Mouse (Mus musculus) heart, postnatal 0 days (tissue): ENCODE data around the gene Ccl17. TPM values are rescaled to one million over a fixed set of nuclear protein-coding genes. Genes with fewer than 3 reads are reported as not detected.

Experiments
- ATAC-seq: fragments of 200-750 bp; cut with Nextera tagmentation; 2 replicates; pipeline ENCODE4 v1.8.0; 2017; ENCODE audit warnings: low read depth, moderate number of reproducible peaks, moderate library complexity; ENCODE audit not compliant: insufficient read depth
- DNase-seq: peaks from one replicate; pipeline ENCODE4 v3.0.0-alpha.2; 2016; ENCODE audit warnings: low spot score
- H3K27ac ChIP-seq: fragments of 300-500 bp; sonication (generic); 2 replicates; pipeline ENCODE4 v1.5.1; 2014; ENCODE audit warnings: low read depth, mild to moderate bottlenecking
- H3K27me3 ChIP-seq: fragments of 300-500 bp; sonication (generic); 2 replicates; pipeline ENCODE4 v1.6.1; 2014; ENCODE audit warnings: low read length, mixed read lengths; ENCODE audit not compliant: control insufficient read depth, insufficient read depth
- H3K36me3 ChIP-seq: fragments of 300-500 bp; sonication (generic); replicated peaks from 2 replicates; pipeline ENCODE4 v1.6.1; 2014; ENCODE audit warnings: low read length, mixed read lengths; ENCODE audit not compliant: control insufficient read depth, insufficient read depth
- H3K4me1 ChIP-seq: fragments of 300-500 bp; sonication (generic); 2 replicates; pipeline ENCODE4 v1.6.1; 2014; ENCODE audit warnings: antibody characterized with exemption; ENCODE audit not compliant: control insufficient read depth, insufficient read depth
- H3K4me2 ChIP-seq: fragments of 300-500 bp; sonication (generic); 2 replicates; pipeline ENCODE4 v1.6.1; 2014; ENCODE audit warnings: low read depth, mild to moderate bottlenecking, low read length, moderate library complexity
- H3K4me3 ChIP-seq: fragments of 300-500 bp; sonication (generic); 2 replicates; pipeline ENCODE4 v1.5.1; 2014; ENCODE audit warnings: low read depth, low read length
- H3K9ac ChIP-seq: fragments of 300-500 bp; sonication (generic); replicated peaks from 2 replicates; pipeline ENCODE4 v1.6.1; 2014; ENCODE audit warnings: low read depth, low read length, mixed read lengths
- H3K9me3 ChIP-seq: fragments of 300-500 bp; sonication (generic); replicated peaks from 2 replicates; pipeline ENCODE4 v1.6.1; 2016; ENCODE audit warnings: low read length; ENCODE audit not compliant: control insufficient read depth
- CTCF ChIP-seq: IDR thresholded peaks from 2 replicates; pipeline ENCODE4 v1.5.1; 2016; ENCODE audit warnings: antibody characterized with exemption, control low read depth, low read depth
- EP300 ChIP-seq: IDR thresholded peaks from 2 replicates; pipeline ENCODE4 v1.6.1; 2016; ENCODE audit warnings: antibody characterized with exemption, low read depth
- WGBS: fragments of 180-500 bp; shearing (Covaris S2); extraction: QIAGEN DNeasy Blood & Tissue Kit; methylation state at CpG from one replicate; pipeline ENCODE4 v1.1.7; 2014; 5-methylcytosine and 5-hydroxymethylcytosine counted together
- polyA plus RNA-seq: library from polyadenylated mRNA; unstranded; fragments of >200 nt; fragmentation: Nextera tagmentation; extraction: Ambion mirVana; gene quantifications from 2 replicates; pipeline ENCODE4 v1.2.1, GENCODE M21; 2015
- total RNA-seq: library from RNA; depleted of rRNA; stranded (reverse); fragments of >200 nt; gene quantifications from 2 replicates; pipeline ENCODE4 v1.2.3, GENCODE M21; 2014; ENCODE audit warnings: low replicate concordance

Gene Ccl17
- total and polyA plus RNA-seq, 2 experiments from 2014 or later = not detected

- ATAC-seq (no peak), DNase-seq (no peak)
- Histone ChIP-seq H3K36me3 (no peaks in the 10 kb centered on the region), H3K27ac (no peak overlapping the region), H3K4me1 (peaks cover 4% of the 10 kb centered on the region; the same call in 1 of the 2 replicates), H3K27me3 (no peaks in the 10 kb centered on the region), H3K4me3 (no peak overlapping the region), H3K4me2 (no peak overlapping the region), H3K9me3 (no peaks in the 10 kb centered on the region), H3K9ac (no peak overlapping the region)
- TF ChIP-seq EP300 (no peak), CTCF (no peak)
- WGBS = 60% methylated on average over 10 of the region's 10 CpGs
Observed at GRCm38 (mm10) chr8:94804546-94805340, 5.5 kb upstream of the Ccl17 start.

GRCm38 (mm10) chr8:94805811-94806210, 4.4 kb upstream of the Ccl17 start:
- H3K4me2 ChIP-seq = no peak overlapping the region

GRCm38 (mm10) chr8:94807506-94807905, 2.7 kb upstream of the Ccl17 start:
- no peak overlapping the region for H3K9ac ChIP-seq
- TF ChIP-seq EP300 = no peak
- TF ChIP-seq CTCF = no peak
- H3K9me3 ChIP-seq = no peaks in the 10 kb centered on the region
- no peak overlapping the region for H3K4me2 ChIP-seq
- no peak for DNase-seq
- H3K36me3 ChIP-seq = no peaks in the 10 kb centered on the region
- no peak overlapping the region for H3K4me3 ChIP-seq
- no peaks in the 10 kb centered on the region for H3K4me1 ChIP-seq
- H3K27me3 ChIP-seq = no peaks in the 10 kb centered on the region
- no peak overlapping the region for H3K27ac ChIP-seq
- ATAC-seq = no peak
- WGBS = 44% methylated on average over 7 of the region's 7 CpGs

More at GRCm38 (mm10) chr8:94805811-94806210, 4.4 kb upstream of the Ccl17 start:
- 70% methylated on average over 4 of the region's 4 CpGs for WGBS
- Histone ChIP-seq H3K9me3 (no peaks in the 10 kb centered on the region), H3K27ac (no peak overlapping the region), H3K9ac (no peak overlapping the region), H3K4me1 (no peaks in the 10 kb centered on the region), H3K4me3 (no peak overlapping the region), H3K36me3 (no peaks in the 10 kb centered on the region), H3K27me3 (no peaks in the 10 kb centered on the region)
- TF ChIP-seq EP300 = no peak
- no peak for TF ChIP-seq CTCF
- DNase-seq (no peak), ATAC-seq (no peak)

GRCm38 (mm10) chr8:94808372-94808771, 1.9 kb upstream of the Ccl17 start:
- Histone ChIP-seq H3K4me1 (no peaks in the 10 kb centered on the region), H3K4me2 (no peak overlapping the region), H3K4me3 (no peak overlapping the region), H3K9ac (no peak overlapping the region), H3K9me3 (no peaks in the 10 kb centered on the region), H3K27me3 (no peaks in the 10 kb centered on the region), H3K27ac (no peak overlapping the region), H3K36me3 (no peaks in the 10 kb centered on the region)
- DNase-seq (no peak), ATAC-seq (no peak)
- WGBS = 74% methylated on average over 6 of the region's 6 CpGs
- TF ChIP-seq EP300 = no peak
- TF ChIP-seq CTCF = no peak

DNA sequence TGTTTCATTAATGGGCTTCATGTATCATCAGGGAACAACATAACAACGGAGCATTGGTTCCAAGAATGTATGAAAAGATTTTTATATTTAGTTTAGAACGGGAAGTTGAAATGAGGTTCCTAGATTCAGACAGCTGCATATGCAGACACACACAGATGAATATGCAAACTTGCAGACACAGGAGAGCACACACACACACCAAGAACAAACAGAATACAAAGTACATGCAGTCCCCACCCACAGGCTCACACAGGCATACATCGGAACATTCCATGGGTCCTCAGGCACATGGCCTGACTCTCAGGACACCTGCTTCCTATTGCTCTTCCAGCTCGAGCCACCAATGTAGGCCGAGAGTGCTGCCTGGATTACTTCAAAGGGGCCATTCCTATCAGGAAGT, 602 bp downstream of the Ccl17 start:
- H3K4me2 ChIP-seq = no peak overlapping the region
- no peak for DNase-seq
- H3K27me3 ChIP-seq = no peaks in the 10 kb centered on the region
- H3K4me3 ChIP-seq = no peak overlapping the region
- H3K9me3 ChIP-seq = no peaks in the 10 kb centered on the region
- H3K36me3 ChIP-seq = no peaks in the 10 kb centered on the region
- TF ChIP-seq EP300 = no peak
- no peak for ATAC-seq
- WGBS = 74% methylated on average over 5 of the region's 5 CpGs
- no peak overlapping the region for H3K9ac ChIP-seq
- no peak overlapping the region for H3K27ac ChIP-seq
- H3K4me1 ChIP-seq = no peaks in the 10 kb centered on the region

- Histone ChIP-seq H3K9ac (no peak overlapping the region), H3K9me3 (no peaks in the 10 kb centered on the region), H3K4me2 (no peak overlapping the region), H3K27ac (no peak overlapping the region), H3K4me1 (no peaks in the 10 kb centered on the region), H3K4me3 (no peak overlapping the region), H3K36me3 (no peaks in the 10 kb centered on the region), H3K27me3 (no peaks in the 10 kb centered on the region)
- TF ChIP-seq CTCF (no peak), EP300 (no peak)
- DNase-seq = no peak
- ATAC-seq = no peak
- WGBS = 61% methylated on average over 6 of the region's 6 CpGs
Observed at GRCm38 (mm10) chr8:94811654-94812053, 1.4 kb downstream of the Ccl17 start.
